Mouse (Mus musculus) left cerebral cortex, adult 8-10 months (tissue): ENCODE data around the gene Gm8947. TPM values are rescaled to one million over a fixed set of nuclear protein-coding genes. Genes with fewer than 3 reads are reported as not detected.
"Not testable (repeated sequence)": the region's sequence is repeated elsewhere in the genome, so short reads cannot be mapped to it uniquely, and the experiment has no call there.

Experiments used
- DNase-seq, 2 experiments: peaks; one replicate each; pipeline ENCODE4 v3.0.0; 2022; ENCODE audit warnings: low spot score in 2 of 2
- total RNA-seq, 4 experiments: library from RNA; stranded (reverse); gene quantifications; 2 replicates each; pipeline ENCODE4 v1.2.4; 2022

The Gm8947 gene
- not detected for total RNA-seq

GRCm38 (mm10) chr1:151192075-151192474 is at the start of gene Gm8947:
Gm8947 (plus strand) TSS chr1:151192376.
- DNase-seq: not testable (repeated sequence)

GRCm38 (mm10) chr1:151144471-151145146 is 47.6 kb upstream of the Gm8947 start:
- no peak for DNase-seq

- DNase-seq: no peak
Observed at GRCm38 (mm10) chr1:151147801-151148200, 44.4 kb upstream of the Gm8947 start.

- DNase-seq: no peak
Observed at GRCm38 (mm10) chr1:151150211-151150610, 42.0 kb upstream of the Gm8947 start.

GRCm38 (mm10) chr1:151151089-151151488 is 41.1 kb upstream of the Gm8947 start:
- no peak for DNase-seq

GRCm38 (mm10) chr1:151153056-151153652 is 39.0 kb upstream of the Gm8947 start:
- DNase-seq: no peak

GRCm38 (mm10) chr1:151154131-151154530 is 38.0 kb upstream of the Gm8947 start:
- not testable (repeated sequence) for DNase-seq

- no peak for DNase-seq
Observed at GRCm38 (mm10) chr1:151156129-151156528, 36.0 kb upstream of the Gm8947 start.

GRCm38 (mm10) chr1:151156777-151157632 is 35.2 kb upstream of the Gm8947 start:
- no peak for DNase-seq

- no peak for DNase-seq
Observed at GRCm38 (mm10) chr1:151157963-151158856, 34.0 kb upstream of the Gm8947 start.

- DNase-seq: no peak
Observed at GRCm38 (mm10) chr1:151158857-151159510, 33.2 kb upstream of the Gm8947 start.

GRCm38 (mm10) chr1:151166031-151166430 is 26.1 kb upstream of the Gm8947 start:
- DNase-seq: no peak

- DNase-seq: peak in 1 of 2 experiments; percentile 9
Observed at GRCm38 (mm10) chr1:151167297-151168047, 24.7 kb upstream of the Gm8947 start.

GRCm38 (mm10) chr1:151168637-151169036 is 23.5 kb upstream of the Gm8947 start:
- no peak for DNase-seq

GRCm38 (mm10) chr1:151171572-151172461 is 20.4 kb upstream of the Gm8947 start:
- DNase-seq: no peak

- peak in 1 of 2 experiments; percentile 10 for DNase-seq
Observed at GRCm38 (mm10) chr1:151177030-151177936, 14.9 kb upstream of the Gm8947 start.

- DNase-seq: no peak
Observed at GRCm38 (mm10) chr1:151177937-151178271, 14.3 kb upstream of the Gm8947 start.
